Mouse (Mus musculus) stomach, postnatal 0 days (tissue): Measurements from ENCODE around the gene Ergic1. TPM values are rescaled to one million over a fixed set of nuclear protein-coding genes. Genes with fewer than 3 reads are reported as not detected.

ENCODE experiments used
- ATAC-seq: fragments of 200-750 bp; cut with Nextera tagmentation; 2 replicates; pipeline ENCODE4 v1.8.0; 2017; ENCODE audit not compliant: low FRiP score, low TSS enrichment
- DNase-seq: peaks from one replicate; pipeline ENCODE4 v3.0.0-alpha.2; 2016; ENCODE audit warnings: low spot score
- H3K27ac ChIP-seq: fragments of 300-500 bp; sonication (generic); replicated peaks from 2 replicates; pipeline ENCODE4 v1.5.1; 2014; ENCODE audit warnings: mild to moderate bottlenecking, control low read depth
- H3K27me3 ChIP-seq: fragments of 300-500 bp; sonication (generic); 2 replicates; pipeline ENCODE4 v1.6.1; 2014; ENCODE audit warnings: low read length; ENCODE audit not compliant: control insufficient read depth, insufficient read depth
- H3K36me3 ChIP-seq: fragments of 300-500 bp; sonication (generic); 2 replicates; pipeline ENCODE4 v1.6.1; 2014; ENCODE audit warnings: low read length, mixed read lengths; ENCODE audit not compliant: control insufficient read depth, insufficient read depth
- H3K4me1 ChIP-seq: fragments of 300-500 bp; sonication (generic); replicated peaks from 2 replicates; pipeline ENCODE4 v1.6.1; 2014; ENCODE audit warnings: antibody characterized with exemption; ENCODE audit not compliant: control insufficient read depth, insufficient read depth
- H3K4me2 ChIP-seq: fragments of 300-500 bp; sonication (generic); replicated peaks from 2 replicates; pipeline ENCODE4 v1.6.1; 2014; ENCODE audit warnings: low read depth, mild to moderate bottlenecking, control low read depth, moderate library complexity
- H3K4me3 ChIP-seq: fragments of 300-500 bp; sonication (generic); 2 replicates; pipeline ENCODE4 v1.5.1; 2014; ENCODE audit warnings: low read depth, low read length, control low read depth
- H3K9ac ChIP-seq: fragments of 300-500 bp; sonication (generic); 2 replicates; pipeline ENCODE4 v1.6.1; 2014; ENCODE audit warnings: mild to moderate bottlenecking, low read length, control low read depth, mixed read lengths
- H3K9me3 ChIP-seq: fragments of 300-500 bp; sonication (generic); 2 replicates; pipeline ENCODE4 v1.6.1; 2016; ENCODE audit warnings: low read length; ENCODE audit not compliant: control insufficient read depth
- CTCF ChIP-seq: IDR thresholded peaks from 2 replicates; pipeline ENCODE4 v1.5.1; 2016; ENCODE audit warnings: antibody characterized with exemption, low read depth, mild to moderate bottlenecking, moderate library complexity
- EP300 ChIP-seq: optimal IDR thresholded peaks from 2 replicates; pipeline ENCODE3; 2016; ENCODE audit warnings: antibody characterized with exemption
- WGBS: fragments of 180-500 bp; shearing (Covaris S2); extraction: QIAGEN DNeasy Blood & Tissue Kit; methylation state at CpG from one replicate; pipeline ENCODE4 v1.1.7; 2014; 5-methylcytosine and 5-hydroxymethylcytosine counted together
- polyA plus RNA-seq: library from polyadenylated mRNA; unstranded; fragments of >200 nt; fragmentation: Nextera tagmentation; extraction: Ambion mirVana; gene quantifications from 2 replicates; pipeline ENCODE4 v1.2.1, GENCODE M21; 2015

The Ergic1 gene
- polyA plus RNA-seq, 1 experiment from 2014 or later = 64.2 TPM

DNA sequence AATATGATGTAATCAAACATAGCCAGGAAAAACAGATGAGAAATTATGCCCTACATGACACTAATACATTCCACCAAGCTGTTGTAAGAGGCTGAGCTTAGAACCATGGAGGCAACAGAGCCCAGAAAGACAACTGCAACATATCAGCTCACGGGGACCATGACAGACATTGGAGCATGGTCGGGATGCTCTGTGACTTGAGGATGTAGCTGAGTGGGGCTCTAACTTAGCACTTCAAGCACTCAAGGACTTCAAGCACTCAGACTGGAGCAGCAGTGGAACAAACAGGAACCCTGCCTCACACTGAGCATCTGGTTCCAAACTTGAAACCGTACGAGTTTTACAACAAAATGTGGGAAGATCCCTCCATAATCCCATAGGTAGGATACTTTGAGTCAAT lies 45.6 kb upstream of the Ergic1 start:
- H3K4me1 ChIP-seq = 0 out of 2 replicates have a peak, but pooled peaks cover 3% of the 10 kb centered on the region
- no peaks in the 10 kb centered on the region for H3K27me3 ChIP-seq
- no peak overlapping the region for H3K4me2 ChIP-seq
- no peak for ATAC-seq
- no peak overlapping the region for H3K9ac ChIP-seq
- TF ChIP-seq CTCF (no peak), EP300 (no peak)
- H3K36me3 ChIP-seq = no peaks in the 10 kb centered on the region
- no peak overlapping the region for H3K27ac ChIP-seq
- DNase-seq = no peak
- 68% methylated on average over 4 of the region's 4 CpGs for WGBS
- H3K4me3 ChIP-seq = no peak overlapping the region
- no peaks in the 10 kb centered on the region for H3K9me3 ChIP-seq

DNA sequence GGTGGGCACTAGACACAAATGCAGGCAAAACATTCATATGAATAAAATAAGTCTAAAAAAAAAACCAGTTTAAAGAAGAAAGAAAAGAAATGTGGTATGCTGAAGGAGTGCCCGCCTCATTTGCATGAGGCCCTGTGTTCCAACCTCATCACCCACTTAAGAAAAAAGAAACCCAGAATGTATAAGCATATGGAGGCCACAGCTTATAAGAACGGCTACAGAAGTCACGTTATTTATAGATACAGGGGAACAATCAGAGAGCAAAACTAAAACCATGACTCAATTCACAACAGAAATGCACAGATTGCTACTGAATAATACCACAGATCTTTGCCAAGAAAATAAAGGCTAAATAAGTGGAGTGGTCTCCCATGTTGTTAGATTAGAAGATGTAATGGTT lies 43.0 kb upstream of the Ergic1 start:
- H3K4me2 ChIP-seq = no peak overlapping the region
- no peak overlapping the region for H3K9ac ChIP-seq
- H3K27ac ChIP-seq = no peak overlapping the region
- WGBS = 76% methylated on average over 3 of the region's 3 CpGs
- no peak overlapping the region for H3K4me3 ChIP-seq
- DNase-seq (no peak), ATAC-seq (no peak)
- TF ChIP-seq CTCF = no peak
- TF ChIP-seq EP300 = no peak
- no peaks in the 10 kb centered on the region for H3K27me3 ChIP-seq
- no peaks in the 10 kb centered on the region for H3K9me3 ChIP-seq
- no peaks in the 10 kb centered on the region for H3K4me1 ChIP-seq
- no peaks in the 10 kb centered on the region for H3K36me3 ChIP-seq

DNA sequence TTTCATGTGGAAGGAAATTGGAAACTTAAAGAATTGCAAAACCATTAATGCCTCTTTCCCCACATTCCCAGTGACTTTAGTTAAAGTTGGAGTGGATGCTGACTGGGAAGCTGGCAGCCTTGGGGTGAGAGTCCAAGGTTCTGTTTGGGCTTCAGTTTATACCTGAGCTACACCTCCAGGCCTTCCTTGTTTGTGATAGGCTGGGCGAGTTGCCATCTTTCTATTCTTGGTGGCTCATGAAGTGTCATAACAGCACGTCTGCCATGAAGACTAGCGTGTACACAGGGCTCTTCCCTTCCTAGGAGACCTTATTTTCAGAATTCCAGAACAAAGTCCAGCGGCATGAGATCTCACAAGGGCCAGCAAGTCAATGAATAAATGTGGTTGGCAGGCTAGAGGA lies 38.6 kb upstream of the Ergic1 start:
- H3K4me2 ChIP-seq = no peak overlapping the region
- H3K36me3 ChIP-seq = no peaks in the 10 kb centered on the region
- DNase-seq (no peak), ATAC-seq (0 out of 2 replicates have a peak, but pooled peaks have one; percentile 63)
- 46% methylated on average over 4 of the region's 4 CpGs for WGBS
- TF ChIP-seq CTCF (no peak), EP300 (no peak)
- no peak overlapping the region for H3K27ac ChIP-seq
- H3K4me3 ChIP-seq = no peak overlapping the region
- no peaks in the 10 kb centered on the region for H3K4me1 ChIP-seq
- no peaks in the 10 kb centered on the region for H3K9me3 ChIP-seq
- no peak overlapping the region for H3K9ac ChIP-seq
- H3K27me3 ChIP-seq = no peaks in the 10 kb centered on the region

DNA sequence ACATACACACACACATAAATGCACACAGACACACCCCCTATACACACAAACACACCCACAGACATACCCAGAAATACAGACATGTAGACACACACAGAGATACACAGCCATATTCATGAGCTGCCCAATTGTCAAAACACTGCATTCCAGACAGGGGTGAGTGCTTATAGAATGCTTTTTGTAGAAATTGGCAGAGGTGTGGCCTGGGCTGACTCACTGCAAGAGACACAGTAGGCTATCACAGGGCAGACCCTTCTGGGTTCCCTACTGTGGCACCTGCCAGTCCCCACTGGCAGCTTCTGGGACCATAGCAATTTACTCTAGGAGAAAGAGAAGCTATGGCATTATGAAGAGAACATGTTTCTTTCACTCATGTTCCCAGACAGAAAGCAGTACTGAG lies 37.0 kb upstream of the Ergic1 start:
- no peaks in the 10 kb centered on the region for H3K4me1 ChIP-seq

DNA sequence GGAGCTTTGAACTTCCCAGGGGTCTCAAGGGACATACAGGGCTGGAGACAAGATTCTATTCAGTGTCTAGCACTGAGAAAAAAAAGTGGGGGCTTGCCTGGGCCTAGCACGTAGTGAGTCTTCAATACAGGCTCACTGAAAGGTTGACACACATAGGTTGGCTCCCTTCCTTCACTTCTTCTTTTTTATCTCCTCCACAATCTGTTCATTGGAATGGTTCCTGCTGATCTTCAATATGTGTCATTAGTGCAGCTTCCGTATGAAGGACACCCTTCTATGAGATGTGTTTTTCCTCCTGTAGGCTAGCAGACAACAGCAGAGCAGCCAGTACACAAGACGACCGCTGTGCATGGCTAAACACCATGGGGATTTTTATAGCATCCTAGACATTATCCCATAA lies 36.5 kb upstream of the Ergic1 start:
- no peaks in the 10 kb centered on the region for H3K27me3 ChIP-seq
- no peak overlapping the region for H3K4me3 ChIP-seq
- no peak overlapping the region for H3K4me2 ChIP-seq
- H3K27ac ChIP-seq = no peak overlapping the region
- no peak for TF ChIP-seq EP300
- TF ChIP-seq CTCF = no peak
- DNase-seq (no peak), ATAC-seq (no peak)
- no peaks in the 10 kb centered on the region for H3K9me3 ChIP-seq
- H3K4me1 ChIP-seq = no peaks in the 10 kb centered on the region
- no peak overlapping the region for H3K9ac ChIP-seq
- H3K36me3 ChIP-seq = no peaks in the 10 kb centered on the region
- 86% methylated on average over 4 of the region's 4 CpGs for WGBS

More for the DNA sequence above, 37.0 kb upstream of the Ergic1 start:
- no peak for TF ChIP-seq EP300
- TF ChIP-seq CTCF = no peak
- ATAC-seq (0 out of 2 replicates have a peak, but pooled peaks have one; percentile 35), DNase-seq (no peak)
- Histone ChIP-seq H3K9me3 (no peaks in the 10 kb centered on the region), H3K4me3 (no peak overlapping the region), H3K27ac (no peak overlapping the region), H3K27me3 (no peaks in the 10 kb centered on the region), H3K36me3 (no peaks in the 10 kb centered on the region), H3K4me2 (no peak overlapping the region), H3K9ac (no peak overlapping the region)

DNA sequence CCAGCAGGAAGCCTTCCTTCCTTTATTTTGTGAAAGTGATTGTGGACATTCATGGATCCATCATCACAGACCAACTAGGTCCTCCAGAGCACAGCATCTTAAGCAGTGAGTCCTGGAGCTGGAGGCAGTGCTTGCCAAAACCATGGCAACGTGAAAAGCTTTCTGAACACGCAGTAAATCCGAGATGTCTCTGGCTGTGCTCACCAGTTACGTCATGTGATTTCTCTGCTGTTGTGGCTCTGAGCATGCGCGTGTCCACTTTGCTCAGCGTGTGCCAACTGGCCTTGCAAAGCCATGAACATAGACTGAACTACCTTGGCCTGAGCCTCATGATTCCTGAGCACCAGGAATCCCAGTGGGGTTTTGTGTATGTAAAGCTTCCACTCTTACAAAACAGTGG lies 36.0 kb upstream of the Ergic1 start:
- H3K4me1 ChIP-seq = no peaks in the 10 kb centered on the region
- no peaks in the 10 kb centered on the region for H3K27me3 ChIP-seq
- ATAC-seq = no peak
- TF ChIP-seq EP300 (no peak), CTCF (no peak)
- WGBS = 67% methylated on average over 7 of the region's 7 CpGs
- no peak overlapping the region for H3K27ac ChIP-seq
- H3K9ac ChIP-seq = no peak overlapping the region
- H3K36me3 ChIP-seq = no peaks in the 10 kb centered on the region
- H3K9me3 ChIP-seq = no peaks in the 10 kb centered on the region
- no peak overlapping the region for H3K4me2 ChIP-seq
- no peak overlapping the region for H3K4me3 ChIP-seq
- DNase-seq = no peak
